Mouse (Mus musculus) bone marrow, adult 2 months (tissue): ENCODE measurements at regions not wholly inside any gene's neighbourhood (a gene's known extent, or its start where the extent isn't known, plus 50 kb on each side); places are given as distances from the start of the nearest gene placed in this dataset.
A peak's percentile ranks its signal among the peaks of the same experiment; 100 is the strongest.
"Not testable (repeated sequence)": the region's sequence is repeated elsewhere in the genome, so short reads cannot be mapped to it uniquely, and the experiment has no call there.

Experiments used
- H3K27ac ChIP-seq: fragments of 200-500 bp; 2 replicates; pipeline ENCODE4 v1.5.1; 2012; ENCODE audit warnings: low read depth, mild to moderate bottlenecking, control low read depth, inconsistent platforms, low read length; ENCODE audit not compliant: control insufficient read depth, poor library complexity, insufficient read depth
- H3K4me1 ChIP-seq: fragments of 200-500 bp; 2 replicates; pipeline ENCODE4 v1.6.1; 2011; ENCODE audit warnings: low read length; ENCODE audit not compliant: control insufficient read depth, insufficient read depth
- H3K4me3 ChIP-seq: fragments of 200-500 bp; replicated peaks from 2 replicates; pipeline ENCODE3; 2011; ENCODE audit warnings: mild to moderate bottlenecking, low read depth, low read length, control low read depth; ENCODE audit not compliant: control insufficient read depth
- CTCF ChIP-seq: fragments of 200-500 bp; IDR thresholded peaks from 2 replicates; pipeline ENCODE4 v1.5.1; 2011; ENCODE audit warnings: low read length, control low read depth; ENCODE audit not compliant: control insufficient read depth, insufficient read depth
- POLR2A ChIP-seq: fragments of 200-500 bp; IDR thresholded peaks from 2 replicates; pipeline ENCODE4 v1.6.1; 2011; ENCODE audit warnings: low read depth, mild to moderate bottlenecking, control low read depth, low read length, borderline replicate concordance; ENCODE audit not compliant: control insufficient read depth
- WGBS: fragments of 180-500 bp; shearing (Covaris S2); methylation state at CpG from one replicate; pipeline ENCODE4 v1.1.7; 2018; 5-methylcytosine and 5-hydroxymethylcytosine counted together

DNA sequence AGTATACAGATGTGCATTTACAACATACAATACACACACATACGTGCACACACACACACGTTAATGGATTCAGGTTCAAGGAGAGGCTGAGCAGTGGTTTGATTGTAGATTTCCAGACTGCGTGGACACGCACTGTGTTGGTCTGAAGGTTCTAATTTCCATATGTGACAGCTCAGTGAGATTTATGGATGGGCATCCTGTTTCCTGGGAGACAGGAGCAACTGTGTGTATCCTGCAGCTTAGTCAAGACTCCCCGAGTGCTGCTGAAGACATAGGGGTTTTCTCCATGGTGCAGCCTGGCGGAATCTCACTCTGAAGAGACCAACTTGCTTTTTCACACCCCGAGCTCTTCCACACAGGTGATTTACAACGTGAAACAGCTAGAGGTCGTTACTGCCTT lies 119.3 kb upstream of the Foxk1 start:
- Histone ChIP-seq H3K4me3 (no peak overlapping the region), H3K4me1 (no peaks in the 10 kb centered on the region), H3K27ac (no peak overlapping the region)
- TF ChIP-seq CTCF, result no peak
- TF ChIP-seq POLR2A, result no peak
- WGBS, result 68% methylated on average over 9 of the region's 9 CpGs

DNA sequence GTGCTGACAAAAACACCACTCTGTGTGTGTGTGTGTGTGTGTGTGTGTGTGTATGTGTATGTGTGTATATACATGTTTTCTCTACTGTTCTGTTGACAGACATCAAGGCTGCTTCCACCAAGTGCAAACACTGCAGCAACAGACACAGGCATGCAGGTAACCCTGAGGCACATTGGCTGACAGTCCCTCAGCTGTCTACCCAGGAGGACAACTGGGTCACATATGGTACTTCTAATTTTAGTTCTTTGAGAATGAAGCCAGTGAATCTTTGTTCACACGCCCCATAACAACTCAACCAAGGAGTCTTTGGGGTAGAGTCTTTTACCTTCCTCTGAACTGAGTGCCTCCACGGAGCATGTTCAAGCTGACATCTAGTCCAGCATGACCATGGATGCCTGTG lies 113.3 kb upstream of the Foxk1 start:
- TF ChIP-seq CTCF, result no peak
- no peak for TF ChIP-seq POLR2A
- Histone ChIP-seq H3K27ac (no peak overlapping the region), H3K4me3 (no peak overlapping the region), H3K4me1 (no peaks in the 10 kb centered on the region)
- 72% methylated on average over 2 of the region's 2 CpGs for WGBS

DNA sequence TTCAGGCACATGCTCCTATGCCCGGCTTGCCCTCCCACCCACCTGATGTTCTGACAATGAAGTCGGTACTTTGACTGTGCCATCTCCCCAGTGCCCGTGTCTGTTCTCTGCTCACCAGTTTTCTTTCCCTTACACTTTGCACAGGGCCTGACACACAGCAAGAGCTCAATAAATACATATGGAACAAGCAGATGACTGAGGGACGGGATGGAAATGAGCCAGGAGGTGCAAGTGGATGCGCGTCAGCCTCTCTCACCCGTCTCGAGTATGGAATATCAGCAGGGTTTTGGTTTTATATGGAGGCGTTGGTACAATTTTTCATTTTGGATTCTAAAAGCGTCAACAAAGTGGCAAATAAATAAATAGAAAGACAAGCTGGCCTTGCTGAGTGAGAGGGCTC lies 109.8 kb upstream of the Foxk1 start:
- 85% methylated on average over 10 of the region's 10 CpGs for WGBS
- H3K27ac ChIP-seq, result no peak overlapping the region
- TF ChIP-seq CTCF (no peak), POLR2A (no peak)
- no peaks in the 10 kb centered on the region for H3K4me1 ChIP-seq
- no peak overlapping the region for H3K4me3 ChIP-seq

DNA sequence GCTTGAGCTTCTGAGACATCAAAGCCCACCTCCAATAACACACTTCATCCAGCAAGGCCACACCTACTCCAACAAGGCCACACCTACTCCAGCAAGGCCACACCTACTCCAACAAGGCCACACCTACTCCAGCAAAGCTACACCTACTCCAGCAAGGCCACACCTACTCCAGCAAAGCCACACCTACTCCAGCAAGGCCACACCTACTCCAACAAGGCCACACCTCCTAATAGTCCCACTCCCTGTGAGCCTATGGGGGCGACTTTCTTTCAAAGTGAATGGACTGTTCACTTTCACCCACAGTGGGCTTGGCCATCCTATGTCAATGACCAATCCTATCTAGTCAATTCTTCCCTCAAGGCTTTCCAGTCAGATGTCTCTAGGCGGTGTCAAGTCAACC lies 104.9 kb upstream of the Foxk1 start:
- not testable (repeated sequence) for H3K4me1 ChIP-seq, H3K4me3 ChIP-seq, H3K27ac ChIP-seq
- 82% methylated on average over 2 of the region's 2 CpGs for WGBS

DNA sequence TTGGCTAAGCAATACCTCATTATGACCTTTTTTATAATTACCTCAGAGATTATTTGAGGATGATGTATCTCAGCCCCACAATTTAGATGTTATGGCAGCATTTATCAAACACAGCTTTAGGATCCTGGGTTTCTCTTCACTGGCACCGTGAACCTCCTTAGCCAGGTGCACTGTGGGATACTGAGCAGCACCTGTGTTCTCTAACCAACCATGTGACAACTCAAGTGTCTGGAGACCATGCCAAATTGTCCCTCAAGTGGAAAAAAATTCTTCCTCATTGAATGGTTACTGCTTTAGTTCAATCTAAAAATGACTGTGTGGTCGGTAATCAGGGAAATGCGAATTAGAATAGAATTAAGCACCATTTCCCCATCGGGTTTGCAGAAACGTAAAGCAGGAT lies 101.7 kb upstream of the Foxk1 start:
- no peak for TF ChIP-seq CTCF
- WGBS, result 75% methylated on average over 5 of the region's 5 CpGs
- H3K27ac ChIP-seq, result no peak overlapping the region

DNA sequence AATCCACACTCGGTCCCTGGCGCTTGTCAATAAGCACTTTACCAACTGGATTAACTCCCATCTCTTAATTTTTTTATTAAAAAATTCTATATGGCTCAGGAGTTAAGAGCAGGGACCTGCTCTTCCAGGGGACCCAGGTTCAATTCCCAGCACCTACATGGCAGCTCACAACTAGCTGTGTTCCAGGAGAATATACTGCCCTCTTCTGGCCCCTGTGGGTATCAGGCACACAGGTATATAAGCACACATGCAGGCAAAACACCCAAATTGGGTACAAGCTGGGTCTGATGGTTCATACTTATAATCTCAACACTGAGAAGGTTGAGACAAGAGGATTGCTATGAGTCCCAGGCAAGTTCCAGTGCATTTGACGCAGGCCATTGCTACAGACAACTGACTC lies 92.8 kb upstream of the Foxk1 start:
- TF ChIP-seq POLR2A (no peak), CTCF (no peak)
- H3K4me3 ChIP-seq, result no peak overlapping the region
- WGBS, result 92% methylated on average over 3 of the region's 3 CpGs
- no peak overlapping the region for H3K27ac ChIP-seq
- no peaks in the 10 kb centered on the region for H3K4me1 ChIP-seq

More for the DNA sequence above, 101.7 kb upstream of the Foxk1 start:
- no peak overlapping the region for H3K4me3 ChIP-seq
- no peaks in the 10 kb centered on the region for H3K4me1 ChIP-seq

DNA sequence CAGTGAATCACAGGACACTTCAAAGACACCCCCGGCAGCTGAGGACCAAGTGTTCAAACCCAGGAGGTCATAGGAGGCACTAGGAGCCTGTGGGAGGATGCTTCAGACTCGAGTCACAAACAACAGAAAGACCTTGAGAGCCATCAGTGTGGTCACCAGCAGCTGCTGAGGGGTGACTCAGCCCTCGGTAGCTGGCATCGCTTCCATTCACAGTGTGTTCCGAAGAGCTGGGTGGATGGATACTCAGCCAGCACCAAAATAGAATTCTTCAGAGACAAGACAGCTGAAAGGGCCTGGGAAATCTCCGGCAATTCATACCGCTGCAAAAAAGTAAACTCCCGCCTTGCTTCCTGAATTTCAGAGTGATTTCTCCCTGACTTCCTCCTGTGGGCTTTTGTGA lies 87.4 kb upstream of the Foxk1 start:
- TF ChIP-seq POLR2A (no peak), CTCF (no peak)
- no peak overlapping the region for H3K4me3 ChIP-seq
- 39% methylated on average over 8 of the region's 8 CpGs for WGBS
- no peaks in the 10 kb centered on the region for H3K4me1 ChIP-seq
- no peak overlapping the region for H3K27ac ChIP-seq

DNA sequence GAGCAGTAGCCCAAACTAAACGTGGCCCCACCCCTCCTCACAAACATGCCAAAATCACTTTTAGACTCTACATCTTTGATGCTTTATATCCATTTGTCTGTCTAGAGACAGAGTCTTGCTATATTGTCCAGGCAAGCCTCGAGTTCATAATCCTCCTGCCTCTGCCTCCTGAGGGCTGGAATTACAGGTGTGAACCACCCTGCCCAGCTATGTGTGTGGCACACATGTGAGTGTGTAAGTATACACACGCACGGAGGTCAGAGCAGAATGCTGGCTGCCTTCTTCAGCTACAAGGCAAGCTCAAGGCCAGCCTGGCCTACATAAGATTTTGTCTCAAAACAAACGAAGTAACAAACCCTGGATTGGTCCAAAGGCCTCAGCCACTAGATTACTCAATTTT lies 86.8 kb upstream of the Foxk1 start:
- 64% methylated on average over 5 of the region's 5 CpGs for WGBS
- no peak overlapping the region for H3K4me3 ChIP-seq
- no peak for TF ChIP-seq CTCF
- no peak for TF ChIP-seq POLR2A
- H3K27ac ChIP-seq, result no peak overlapping the region
- no peaks in the 10 kb centered on the region for H3K4me1 ChIP-seq

DNA sequence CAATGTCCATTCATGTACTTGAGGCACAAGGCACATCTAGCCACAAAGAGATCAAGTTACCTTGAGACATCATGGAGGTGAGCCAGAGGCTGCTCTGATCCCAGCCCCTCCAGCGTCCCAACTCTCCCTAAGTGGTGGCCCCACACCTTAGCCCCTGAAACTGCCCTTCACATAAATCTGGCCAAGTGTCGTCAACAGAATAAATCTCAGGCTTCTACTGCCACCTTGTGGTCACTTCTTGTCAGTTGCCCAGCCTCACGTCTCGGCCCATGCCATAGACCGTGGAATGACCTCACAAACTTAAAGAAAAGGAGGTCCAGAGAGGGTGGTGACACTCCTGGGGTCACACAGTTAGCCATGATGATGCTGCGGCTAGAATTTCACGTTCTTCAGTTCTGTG lies 82.0 kb upstream of the Foxk1 start:
- Histone ChIP-seq H3K27ac (no peak overlapping the region), H3K4me1 (no peaks in the 10 kb centered on the region), H3K4me3 (no peak overlapping the region)
- TF ChIP-seq POLR2A, result no peak
- TF ChIP-seq CTCF, result peak; percentile 66
- 3% methylated on average over 7 of the region's 7 CpGs for WGBS

DNA sequence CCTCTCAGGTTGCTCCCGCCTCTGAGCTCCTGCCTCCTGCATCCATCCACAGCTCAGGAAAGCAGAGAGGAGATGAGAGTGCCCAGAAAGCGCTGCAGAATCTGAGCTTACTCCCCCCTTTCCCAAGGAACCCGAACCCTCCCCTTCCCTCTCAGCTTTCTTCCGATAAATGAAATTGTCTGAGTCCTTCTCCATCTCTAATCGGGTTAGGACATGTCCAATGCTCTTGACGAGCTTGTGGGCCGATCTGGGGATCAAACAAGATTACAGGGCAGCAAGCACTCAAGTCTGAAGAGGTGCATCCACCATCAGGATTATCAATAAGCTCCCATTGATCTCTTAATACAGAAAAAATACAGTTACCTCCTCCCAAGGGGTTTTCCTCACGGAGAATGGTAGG lies 80.0 kb upstream of the Foxk1 start:
- H3K4me1 ChIP-seq, result no peaks in the 10 kb centered on the region
- no peak overlapping the region for H3K27ac ChIP-seq
- TF ChIP-seq POLR2A (no peak), CTCF (no peak)
- 70% methylated on average over 8 of the region's 8 CpGs for WGBS
- no peak overlapping the region for H3K4me3 ChIP-seq
